Mouse (Mus musculus): ENCODE data around the gene Nudc.

DNA sequence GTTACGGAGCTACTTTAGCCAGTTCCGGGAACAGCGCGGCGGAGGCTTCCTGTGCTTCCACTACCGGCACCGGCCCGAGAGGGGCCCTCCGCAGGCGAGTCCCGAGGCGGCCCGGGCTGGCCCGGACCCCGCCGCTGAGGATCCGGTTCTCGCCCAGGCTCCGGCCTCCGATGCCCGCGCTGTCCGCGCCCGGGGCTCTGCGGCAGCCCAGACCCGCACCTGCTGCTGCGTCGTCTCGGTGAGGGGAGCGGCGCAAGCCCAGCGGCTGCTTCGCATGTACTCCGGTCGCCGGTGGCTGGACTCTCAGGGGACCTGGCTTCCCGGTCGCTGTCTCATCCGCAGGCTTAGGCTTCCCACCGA is 29.0 kb upstream of the Nudc start:
- TF ChIP-seq CTCF (IDR thresholded peaks at IDR 0.05; ENCODE audit: low read depth) (no peak), EP300 (IDR thresholded peaks at IDR 0.05; ENCODE audit: low read depth) (no peak)

All from heart, postnatal 0 days (tissue).